Mouse (Mus musculus): Measurements from ENCODE around the gene Hoxa11. TPM values are rescaled to one million over a fixed set of nuclear protein-coding genes. Genes with fewer than 3 reads are reported as not detected.

Gene Hoxa11
- polyA plus RNA-seq, 1 experiment from 2014 or later = not detected

DNA sequence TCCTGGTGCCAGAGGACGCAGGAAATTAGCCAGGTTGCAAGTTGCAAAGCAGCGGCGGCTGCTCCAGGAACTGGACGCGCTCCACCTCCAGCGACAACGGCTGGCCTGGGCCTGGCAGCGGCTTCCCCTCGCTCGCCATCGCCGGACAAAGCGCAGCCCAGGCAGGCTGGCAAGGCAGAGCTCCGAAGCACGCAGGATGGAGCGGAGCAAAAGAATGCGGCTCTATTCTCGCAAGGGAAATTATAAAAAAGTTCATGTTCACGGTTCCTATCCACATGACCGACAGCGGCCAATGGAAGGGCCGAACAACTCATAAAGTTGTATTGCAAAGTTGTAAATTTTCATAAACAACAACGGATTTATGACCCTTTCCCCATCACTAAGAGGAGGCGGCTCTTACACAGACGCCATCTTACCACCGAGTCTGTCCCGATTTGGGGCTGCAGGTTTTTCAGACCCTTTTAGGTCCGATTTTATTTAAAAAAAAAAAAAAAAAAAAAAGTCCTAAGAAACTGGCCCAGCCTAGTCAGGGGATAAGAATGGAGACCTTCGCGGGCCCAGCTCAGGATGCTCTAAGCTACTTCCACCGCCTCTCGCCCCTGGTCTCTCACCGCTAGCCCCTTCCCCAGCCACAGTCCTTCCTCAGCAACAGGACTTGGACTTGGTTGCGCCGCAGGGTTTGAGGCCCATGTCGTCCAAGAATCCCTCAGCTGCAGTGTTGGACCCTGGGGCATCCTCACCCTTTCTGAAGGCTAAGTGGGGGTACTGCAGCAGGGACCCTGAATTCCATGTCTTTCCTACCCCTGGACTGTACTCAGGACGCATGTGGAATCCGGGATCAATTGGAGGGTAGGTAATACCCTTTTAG, 32.3 kb downstream of the Hoxa11 start, which contains the start of the genes Hoxa3 and Gm28308:
Gene Hoxa3 (minus strand): TSS at position 218 of the 868 bp plus-strand sequence.
Gene Gm28308 (minus strand): TSS at position 221 of the 868 bp plus-strand sequence.
- Histone ChIP-seq H3K4me3 (ENCODE audit: low read depth, low read length) (peak within 1 kb of the TSS; percentile 36), H3K4me1 (ENCODE audit: control insufficient read depth, low read depth, low read length) (no peaks in the 10 kb centered on the region; the same call in none of the 2 replicates), H3K27me3 (ENCODE audit: control insufficient read depth, insufficient read depth, low read depth, low read length) (peaks cover 97% of the 10 kb centered on the region), H3K9ac (ENCODE audit: low read depth, low read length) (no peak within 1 kb of the TSS), H3K9me3 (replicated peaks; ENCODE audit: control insufficient read depth, low read length) (no peaks in the 10 kb centered on the region), H3K36me3 (ENCODE audit: control insufficient read depth, insufficient read depth) (no peaks in the 10 kb centered on the region), H3K4me2 (ENCODE audit: low read depth, low read length) (peak within 1 kb of the TSS; percentile 28), H3K27ac (ENCODE audit: low read length) (no peak within 1 kb of the TSS)
- ATAC-seq (ENCODE audit: low read depth) = no peak
- WGBS (ENCODE audit: insufficient replicate concordance) = 5% methylated on average over 38 of the region's 38 CpGs

DNA sequence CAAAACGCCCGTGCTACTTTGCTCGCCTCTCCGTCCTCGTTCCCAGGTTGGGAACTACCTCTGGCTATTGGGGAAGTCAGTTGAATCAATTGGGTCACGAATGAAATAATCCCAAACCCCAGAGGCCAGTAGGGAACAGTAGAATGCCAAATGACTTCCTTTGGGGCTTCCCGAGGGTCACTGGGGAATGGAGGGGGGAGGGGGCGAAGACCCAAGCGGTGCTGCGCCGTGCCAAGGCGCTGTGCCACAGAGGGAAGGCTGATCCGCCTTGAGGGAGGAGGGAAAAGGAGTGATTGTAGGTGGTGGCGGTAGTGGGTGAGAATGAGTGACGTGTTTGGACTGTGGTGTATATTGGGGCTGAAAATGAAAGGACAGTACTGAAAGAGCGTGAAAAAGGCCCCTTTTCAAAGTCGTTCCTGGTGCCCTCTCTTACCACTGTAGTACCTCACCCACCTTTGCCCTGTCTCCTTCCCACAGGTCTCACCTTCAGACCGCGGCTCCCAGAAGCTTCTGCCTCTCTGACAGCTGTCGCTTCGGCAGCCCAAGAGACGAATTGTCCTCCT, 33.0 kb downstream of the Hoxa11 start:
- Histone ChIP-seq H3K9me3 (replicated peaks; ENCODE audit: control insufficient read depth, low read length) (no peaks in the 10 kb centered on the region), H3K4me3 (ENCODE audit: low read depth, low read length) (peak overlapping the region; percentile 36), H3K9ac (ENCODE audit: low read depth, low read length) (no peak overlapping the region), H3K4me2 (ENCODE audit: low read depth, low read length) (peak overlapping the region; percentile 28), H3K27me3 (ENCODE audit: control insufficient read depth, insufficient read depth, low read depth, low read length) (peaks cover 97% of the 10 kb centered on the region), H3K4me1 (ENCODE audit: control insufficient read depth, low read depth, low read length) (no peaks in the 10 kb centered on the region; the same call in none of the 2 replicates), H3K27ac (ENCODE audit: low read length) (no peak overlapping the region), H3K36me3 (ENCODE audit: control insufficient read depth, insufficient read depth) (no peaks in the 10 kb centered on the region)
- 1% methylated on average over 22 of the region's 22 CpGs for WGBS (ENCODE audit: insufficient replicate concordance)
- no peak for ATAC-seq (ENCODE audit: low read depth)

DNA sequence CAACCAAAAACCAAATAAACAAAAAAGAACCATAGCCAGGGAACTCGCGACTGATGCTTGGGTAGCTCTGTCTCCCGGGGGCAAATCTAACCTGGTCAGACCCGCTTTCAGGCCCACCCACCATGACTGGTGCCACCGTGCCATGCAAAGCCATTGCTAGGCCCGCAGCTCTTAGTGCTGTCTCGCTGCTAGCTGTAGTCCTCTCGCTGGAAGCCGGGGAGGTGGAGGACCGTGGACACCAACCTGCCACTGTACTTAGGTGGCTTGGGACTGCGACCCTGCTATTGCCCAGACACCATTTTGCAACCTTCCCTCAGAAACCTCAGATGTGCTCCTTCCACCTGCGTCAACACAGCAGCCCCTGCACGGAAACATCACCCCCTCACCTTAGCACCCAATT, 33.6 kb downstream of the Hoxa11 start:
- no peak for ATAC-seq (ENCODE audit: low read depth)
- Histone ChIP-seq H3K9ac (ENCODE audit: low read depth, low read length) (no peak overlapping the region), H3K36me3 (ENCODE audit: control insufficient read depth, insufficient read depth) (no peaks in the 10 kb centered on the region), H3K4me2 (ENCODE audit: low read depth, low read length) (0 out of 2 replicates have a peak overlapping the region, but pooled peaks have one; percentile 15), H3K27ac (ENCODE audit: low read length) (no peak overlapping the region), H3K9me3 (replicated peaks; ENCODE audit: control insufficient read depth, low read length) (no peaks in the 10 kb centered on the region), H3K4me3 (ENCODE audit: low read depth, low read length) (0 out of 2 replicates have a peak overlapping the region, but pooled peaks have one; percentile 19), H3K27me3 (ENCODE audit: control insufficient read depth, insufficient read depth, low read depth, low read length) (peaks cover 97% of the 10 kb centered on the region), H3K4me1 (ENCODE audit: control insufficient read depth, low read depth, low read length) (no peaks in the 10 kb centered on the region; the same call in none of the 2 replicates)
- 3% methylated on average over 13 of the region's 13 CpGs for WGBS (ENCODE audit: insufficient replicate concordance)

DNA sequence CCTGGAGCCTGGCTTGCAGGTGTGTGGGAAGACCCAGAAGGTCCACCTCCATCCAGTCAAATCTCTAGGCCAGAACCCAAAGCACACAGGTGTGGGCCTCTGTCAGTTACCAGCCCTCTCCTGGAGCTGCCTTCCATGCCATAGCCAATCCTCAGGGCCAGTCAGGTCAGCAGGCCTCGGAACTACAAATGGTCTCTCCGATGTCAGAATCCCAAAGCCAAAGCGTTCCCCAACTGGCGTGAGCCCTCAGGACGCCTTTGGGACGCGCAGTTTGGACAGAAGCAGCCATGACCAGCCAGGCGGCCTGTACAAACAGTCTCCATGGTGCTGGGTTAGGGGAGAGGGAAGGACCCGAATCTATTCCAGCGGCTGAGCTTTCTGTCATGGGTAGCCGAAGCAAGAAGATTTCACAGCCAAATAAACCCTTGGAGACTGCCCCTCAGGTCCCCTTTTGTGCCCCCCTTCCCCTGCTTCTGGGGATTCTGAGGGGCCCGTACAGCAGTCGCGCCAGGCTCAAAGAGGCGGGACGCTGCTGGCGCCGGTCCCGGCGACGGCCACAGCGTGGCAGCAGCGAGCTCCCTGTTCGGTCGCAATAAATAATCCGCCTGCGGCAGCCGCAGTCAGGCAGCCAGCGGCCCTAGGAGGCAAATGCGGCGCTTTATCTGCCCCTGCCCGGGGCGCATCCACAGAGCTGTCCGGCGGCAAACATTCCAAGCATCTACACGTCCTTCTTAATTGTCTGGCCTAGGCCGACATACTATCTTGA, 34.3 kb downstream of the Hoxa11 start:
- Histone ChIP-seq H3K27me3 (ENCODE audit: control insufficient read depth, insufficient read depth, low read depth, low read length) (peaks cover 97% of the 10 kb centered on the region), H3K4me1 (ENCODE audit: control insufficient read depth, low read depth, low read length) (no peaks in the 10 kb centered on the region; the same call in none of the 2 replicates), H3K4me2 (ENCODE audit: low read depth, low read length) (0 out of 2 replicates have a peak overlapping the region, but pooled peaks have one; percentile 15), H3K9ac (ENCODE audit: low read depth, low read length) (no peak overlapping the region), H3K4me3 (ENCODE audit: low read depth, low read length) (0 out of 2 replicates have a peak overlapping the region, but pooled peaks have one; percentile 19), H3K27ac (ENCODE audit: low read length) (no peak overlapping the region), H3K36me3 (ENCODE audit: control insufficient read depth, insufficient read depth) (no peaks in the 10 kb centered on the region), H3K9me3 (replicated peaks; ENCODE audit: control insufficient read depth, low read length) (no peaks in the 10 kb centered on the region)
- ATAC-seq (ENCODE audit: low read depth) = no peak
- WGBS (ENCODE audit: insufficient replicate concordance) = 3% methylated on average over 37 of the region's 37 CpGs

DNA sequence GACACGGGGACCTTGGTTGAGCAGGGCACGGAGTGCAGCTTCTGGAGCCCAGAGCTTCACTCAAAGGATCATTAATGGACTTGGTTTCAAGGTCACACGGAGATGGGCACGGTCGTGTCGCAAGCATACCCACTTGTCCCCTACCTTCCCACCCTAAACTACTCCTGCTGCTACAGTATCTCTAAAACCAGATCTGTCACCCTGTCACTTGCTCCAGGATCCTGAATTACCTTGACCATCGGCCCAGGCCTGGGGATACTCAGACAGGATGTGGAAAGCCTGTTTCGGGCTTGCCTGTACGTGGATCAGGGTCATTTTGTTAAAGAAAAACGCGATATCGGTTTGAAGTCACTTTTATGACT, 35.9 kb downstream of the Hoxa11 start:
- Histone ChIP-seq H3K4me1 (ENCODE audit: control insufficient read depth, low read depth, low read length) (no peaks in the 10 kb centered on the region; the same call in none of the 2 replicates), H3K27me3 (ENCODE audit: control insufficient read depth, insufficient read depth, low read depth, low read length) (peaks cover 97% of the 10 kb centered on the region), H3K9ac (ENCODE audit: low read depth, low read length) (no peak overlapping the region), H3K9me3 (replicated peaks; ENCODE audit: control insufficient read depth, low read length) (no peaks in the 10 kb centered on the region), H3K4me3 (ENCODE audit: low read depth, low read length) (no peak overlapping the region), H3K4me2 (ENCODE audit: low read depth, low read length) (no peak overlapping the region), H3K36me3 (ENCODE audit: control insufficient read depth, insufficient read depth) (no peaks in the 10 kb centered on the region), H3K27ac (ENCODE audit: low read length) (no peak overlapping the region)
- 24% methylated on average over 12 of the region's 12 CpGs for WGBS (ENCODE audit: insufficient replicate concordance)
- ATAC-seq (ENCODE audit: low read depth) = no peak

DNA sequence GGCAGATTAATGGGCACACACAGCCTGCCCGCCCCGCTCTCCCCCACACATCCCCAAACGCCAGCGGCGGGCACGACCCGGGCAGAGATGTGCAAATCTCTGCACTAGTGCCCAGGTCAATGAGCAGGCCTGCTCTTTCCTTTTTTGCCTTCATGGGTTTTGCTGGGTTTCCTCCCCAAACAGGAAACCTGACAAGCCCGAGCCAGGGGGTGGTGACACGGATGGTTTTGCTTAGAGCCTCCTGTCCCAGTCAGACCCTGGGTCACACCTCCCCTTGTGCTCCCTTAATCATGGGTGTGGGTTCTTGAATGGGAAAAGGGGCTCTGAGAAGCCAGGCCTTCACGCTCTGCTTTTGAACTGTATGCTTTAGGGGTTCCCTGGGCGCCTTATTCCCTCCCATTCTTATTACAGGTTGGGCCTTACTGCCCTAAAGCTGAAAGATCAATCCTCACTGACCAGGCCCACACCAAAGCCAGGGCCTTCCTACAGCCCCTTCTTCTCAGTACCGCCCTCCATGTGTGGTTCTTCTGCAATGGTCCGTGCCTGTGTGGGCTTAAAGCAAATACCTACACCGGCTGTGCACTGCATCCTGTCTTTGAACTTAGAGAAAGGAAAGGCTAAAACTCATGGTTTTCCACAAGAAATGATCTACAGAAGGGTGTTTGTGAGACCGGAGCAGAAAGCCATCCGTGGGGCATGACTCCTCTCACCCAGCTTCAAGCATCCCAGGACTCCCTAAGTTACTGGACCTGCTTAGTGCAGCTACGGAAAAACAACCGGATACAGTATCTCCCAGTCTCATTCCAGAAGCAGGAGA, 36.5 kb downstream of the Hoxa11 start:
- H3K27ac ChIP-seq (ENCODE audit: low read length) = no peak overlapping the region
- 14% methylated on average over 16 of the region's 18 CpGs for WGBS (ENCODE audit: insufficient replicate concordance)

DNA sequence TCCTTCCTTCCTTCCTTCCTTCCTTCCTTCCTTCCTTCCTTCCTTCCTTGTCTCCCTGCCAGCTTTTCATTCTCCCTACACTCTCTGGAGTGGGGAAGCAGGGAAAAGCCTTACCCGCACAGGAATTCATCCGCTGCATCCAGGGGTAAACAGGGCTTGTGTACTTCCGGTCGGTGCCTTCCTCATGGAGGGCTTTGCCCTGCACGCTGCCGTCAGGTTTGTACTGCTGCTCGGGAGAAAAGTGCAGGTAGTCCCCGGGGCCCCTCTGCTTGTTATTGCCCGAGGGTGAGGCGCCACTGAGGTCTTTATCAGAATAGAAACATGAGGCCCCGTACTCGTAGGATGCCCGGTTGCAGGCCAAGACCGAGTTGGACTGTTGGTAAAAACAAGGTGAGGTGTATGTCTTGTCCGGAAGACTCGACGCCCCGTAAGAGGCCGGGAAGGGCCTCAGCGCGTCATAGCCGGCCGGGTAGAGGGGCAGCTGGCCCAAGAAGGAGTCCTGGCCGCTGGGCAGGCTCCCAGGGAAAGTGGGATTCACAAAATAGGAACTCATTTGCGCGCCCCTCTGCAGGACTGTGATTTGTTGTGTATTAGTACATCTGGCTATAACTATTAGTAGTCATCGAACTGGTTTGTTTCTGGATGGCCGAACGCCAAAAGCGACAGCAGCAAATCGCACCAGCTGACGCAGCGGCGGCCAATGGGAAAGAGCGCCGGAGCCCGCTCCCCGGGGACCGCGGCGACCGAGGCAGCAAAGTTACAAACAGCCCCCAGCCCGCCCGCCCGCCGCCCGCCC, 37.3 kb downstream of the Hoxa11 start, which contains the start of gene Hoxa6:
Gene Hoxa6 (minus strand): TSS at position 651 of the 796 bp plus-strand sequence.
- ATAC-seq (ENCODE audit: low read depth) = no peak
- H3K27me3 ChIP-seq (ENCODE audit: control insufficient read depth, insufficient read depth, low read depth, low read length) = peaks cover 98% of the 10 kb centered on the region
- WGBS (ENCODE audit: insufficient replicate concordance) = 5% methylated on average over 47 of the region's 47 CpGs
- H3K4me3 ChIP-seq (ENCODE audit: low read depth, low read length) = peak within 1 kb of the TSS; percentile 12; the same call in 1 of the 2 replicates
- no peaks in the 10 kb centered on the region for H3K36me3 ChIP-seq (ENCODE audit: control insufficient read depth, insufficient read depth)
- H3K4me2 ChIP-seq (ENCODE audit: low read depth, low read length) = peak within 1 kb of the TSS; percentile 27
- H3K9ac ChIP-seq (ENCODE audit: low read depth, low read length) = no peak within 1 kb of the TSS
- no peaks in the 10 kb centered on the region; the same call in none of the 2 replicates for H3K4me1 ChIP-seq (ENCODE audit: control insufficient read depth, low read depth, low read length)
- no peak within 1 kb of the TSS for H3K27ac ChIP-seq (ENCODE audit: low read length)
- H3K9me3 ChIP-seq (replicated peaks; ENCODE audit: control insufficient read depth, low read length) = no peaks in the 10 kb centered on the region

More for the DNA sequence above, 36.5 kb downstream of the Hoxa11 start:
- H3K9ac ChIP-seq (ENCODE audit: low read depth, low read length) = no peak overlapping the region
- no peak for ATAC-seq (ENCODE audit: low read depth)
- H3K4me2 ChIP-seq (ENCODE audit: low read depth, low read length) = peak overlapping the region; percentile 27
- H3K9me3 ChIP-seq (replicated peaks; ENCODE audit: control insufficient read depth, low read length) = no peaks in the 10 kb centered on the region
- H3K27me3 ChIP-seq (ENCODE audit: control insufficient read depth, insufficient read depth, low read depth, low read length) = peaks cover 97% of the 10 kb centered on the region
- H3K4me3 ChIP-seq (ENCODE audit: low read depth, low read length) = peak overlapping the region; percentile 12; the same call in 1 of the 2 replicates
- H3K4me1 ChIP-seq (ENCODE audit: control insufficient read depth, low read depth, low read length) = no peaks in the 10 kb centered on the region; the same call in none of the 2 replicates
- H3K36me3 ChIP-seq (ENCODE audit: control insufficient read depth, insufficient read depth) = no peaks in the 10 kb centered on the region

Data from liver, embryonic 16.5 days (tissue).